Mouse (Mus musculus) hindbrain, embryonic 11.5 days (tissue): ENCODE results near the gene Sec16a. TPM values are rescaled to one million over a fixed set of nuclear protein-coding genes. Genes with fewer than 3 reads are reported as not detected.

Source experiments
- polyA plus RNA-seq: library from polyadenylated mRNA; unstranded; fragments of >200 nt; fragmentation: Nextera tagmentation; extraction: Ambion mirVana; gene quantifications from 2 replicates; pipeline ENCODE4 v1.2.1, GENCODE M21; 2014

The Sec16a gene
- polyA plus RNA-seq, 1 experiment from 2014 or later = 29.6 TPM

Other genes with a start within 250 kb of the Sec16a start
- gene Lhx3, start 236.9 kb downstream of the Sec16a start, polyA plus RNA-seq = 6.1 and 7.4 TPM in 2 replicates
- gene Qsox2, start 207.7 kb downstream of the Sec16a start, polyA plus RNA-seq = 15.8 and 16.7 TPM in 2 replicates
- 0.07 and 0.19 TPM in 2 replicates for gene Ccdc187, start 150.7 kb downstream of the Sec16a start, polyA plus RNA-seq
- gene Gpsm1, start 129.7 kb downstream of the Sec16a start, polyA plus RNA-seq = 46.9 and 48.5 TPM in 2 replicates
- gene Dnlz, start 93.1 kb downstream of the Sec16a start, polyA plus RNA-seq = 27.3 and 29.6 TPM in 2 replicates
- 0.21 and 0.36 TPM in 2 replicates for gene Card9, start 84.3 kb downstream of the Sec16a start, polyA plus RNA-seq
- gene Snapc4, start 64.6 kb downstream of the Sec16a start, polyA plus RNA-seq = 22.1 and 23.6 TPM in 2 replicates
- 133 and 140 TPM in 2 replicates for gene Entr1, start 55.9 kb downstream of the Sec16a start, polyA plus RNA-seq
- 94.4 and 108 TPM in 2 replicates for gene Pmpca, start 55.9 kb downstream of the Sec16a start, polyA plus RNA-seq
- 23.1 and 23.9 TPM in 2 replicates for gene Inpp5e, start 36.0 kb downstream of the Sec16a start, polyA plus RNA-seq
- gene Notch1, start 71.4 kb upstream of the Sec16a start, polyA plus RNA-seq = 48.9 and 66.8 TPM in 2 replicates
- 62.7 and 65.2 TPM in 2 replicates for gene Egfl7, start 134.8 kb upstream of the Sec16a start, polyA plus RNA-seq
- gene Gm20532, start 141.4 kb upstream of the Sec16a start, polyA plus RNA-seq = not detected in 2 replicates
- gene Agpat2, start 159.2 kb upstream of the Sec16a start, polyA plus RNA-seq = 7.3 and 7.5 TPM in 2 replicates
- 38.4 and 45.5 TPM in 2 replicates for gene Fam69b, start 183.2 kb upstream of the Sec16a start, polyA plus RNA-seq
- not detected in 2 replicates for gene Lcn4, start 226.1 kb upstream of the Sec16a start, polyA plus RNA-seq